Mouse (Mus musculus) ES-E14 (cell line): ENCODE data around the gene Muc3.

Experiments
- CHD2 ChIP-seq: IDR thresholded peaks from 2 replicates; pipeline ENCODE4 v1.6.1; 2014; ENCODE audit warnings: mild to moderate bottlenecking, low read depth, low read length, inconsistent platforms
- HCFC1 ChIP-seq: IDR thresholded peaks from 2 replicates; pipeline ENCODE4 v1.6.1; 2012; ENCODE audit warnings: low read length, inconsistent platforms, borderline replicate concordance; ENCODE audit not compliant: insufficient read depth
- MAFK ChIP-seq: IDR thresholded peaks from 2 replicates; pipeline ENCODE4 v1.6.1; 2014; ENCODE audit warnings: mild to moderate bottlenecking, low read depth, low read length, inconsistent platforms; ENCODE audit not compliant: insufficient read depth
- ZC3H11A ChIP-seq: IDR thresholded peaks from 2 replicates; pipeline ENCODE4 v1.6.1; 2012; ENCODE audit warnings: low read depth, mild to moderate bottlenecking, inconsistent platforms, low read length, borderline replicate concordance
- ZNF384 ChIP-seq: IDR thresholded peaks from 2 replicates; pipeline ENCODE4 v1.6.1; 2012; ENCODE audit warnings: low read depth, low read length, inconsistent platforms

GRCm38 (mm10) chr5:137167539-137167938 is 18.4 kb upstream of the Muc3 start:
- TF ChIP-seq ZNF384 (no peak), MAFK (no peak), HCFC1 (no peak), CHD2 (no peak), ZC3H11A (no peak)
